Mouse (Mus musculus): Measurements from ENCODE around the gene Abcd1. TPM values are rescaled to one million over a fixed set of nuclear protein-coding genes. Genes with fewer than 3 reads are reported as not detected.

The Abcd1 gene
- polyA plus RNA-seq, 1 experiment from 2014 or later = 9.2 TPM

GRCm38 (mm10) chrX:73758611-73759290 lies 42.4 kb downstream of the Abcd1 start:
- Histone ChIP-seq H3K4me3 (no peak overlapping the region), H3K36me3 (replicated peaks) (no peaks in the 10 kb centered on the region), H3K9me3 (no peaks in the 10 kb centered on the region), H3K4me1 (no peaks in the 10 kb centered on the region), H3K27me3 (ENCODE audit: poor library complexity, severe bottlenecking) (peaks cover 24% of the 10 kb centered on the region; the same call in 1 of the 2 replicates), H3K27ac (no peak overlapping the region)
- 85% methylated on average over 13 of the region's 13 CpGs for WGBS
- no peak for DNase-seq (ENCODE audit: extremely low spot score, low spot score)

DNA sequence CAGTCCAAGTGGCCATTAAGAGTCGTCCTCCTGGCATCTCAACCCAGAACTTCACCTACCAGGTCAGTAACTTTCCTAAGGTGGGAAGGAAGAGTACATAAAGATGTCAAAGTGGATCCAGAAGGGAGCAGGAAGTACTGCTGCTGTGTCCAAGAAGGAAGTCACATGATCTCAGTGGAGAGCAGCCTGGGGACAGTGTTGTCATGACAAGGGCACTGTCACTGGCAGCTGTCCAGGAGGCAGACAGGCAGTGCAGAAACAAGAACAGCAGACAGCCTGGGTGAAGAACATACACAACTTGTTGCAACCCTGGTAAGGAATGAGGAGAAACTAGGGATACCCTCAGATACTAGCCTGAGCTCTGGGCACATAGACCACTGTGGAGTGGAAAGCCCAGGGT lies 48.9 kb downstream of the Abcd1 start:
- WGBS = 70% methylated on average over 1 of the region's 1 CpGs
- DNase-seq (ENCODE audit: extremely low spot score, low spot score) = no peak
- Histone ChIP-seq H3K27ac (no peak overlapping the region), H3K4me3 (no peak overlapping the region), H3K36me3 (replicated peaks) (no peaks in the 10 kb centered on the region), H3K9me3 (no peaks in the 10 kb centered on the region), H3K4me1 (no peaks in the 10 kb centered on the region), H3K27me3 (ENCODE audit: poor library complexity, severe bottlenecking) (0 out of 2 replicates have a peak, but pooled peaks cover 4% of the 10 kb centered on the region)

GRCm38 (mm10) chrX:73767267-73767666 lies 50.9 kb downstream of the Abcd1 start:
- no peak overlapping the region for H3K27ac ChIP-seq
- H3K36me3 ChIP-seq (replicated peaks) = no peaks in the 10 kb centered on the region
- H3K27me3 ChIP-seq (ENCODE audit: poor library complexity, severe bottlenecking) = 0 out of 2 replicates have a peak, but pooled peaks cover 12% of the 10 kb centered on the region
- no peaks in the 10 kb centered on the region for H3K4me1 ChIP-seq
- no peak overlapping the region for H3K4me3 ChIP-seq
- no peak for DNase-seq (ENCODE audit: extremely low spot score, low spot score)
- 58% methylated on average over 9 of the region's 9 CpGs for WGBS
- no peaks in the 10 kb centered on the region for H3K9me3 ChIP-seq

- peaks cover 5% of the 10 kb centered on the region; the same call in 1 of the 2 replicates for H3K4me1 ChIP-seq
- 72% methylated on average over 9 of the region's 9 CpGs for WGBS
Observed at GRCm38 (mm10) chrX:73774168-73774760, 57.9 kb downstream of the Abcd1 start, which contains the start of gene Srpk3. Gene Srpk3 (plus strand): TSS chrX:73774405.

GRCm38 (mm10) chrX:73774802-73775483 lies 58.5 kb downstream of the Abcd1 start:
- no peak overlapping the region for H3K27ac ChIP-seq
- WGBS = 71% methylated on average over 10 of the region's 10 CpGs
- peaks cover 5% of the 10 kb centered on the region; the same call in 1 of the 2 replicates for H3K4me1 ChIP-seq
- no peaks in the 10 kb centered on the region for H3K9me3 ChIP-seq
- H3K27me3 ChIP-seq (ENCODE audit: poor library complexity, severe bottlenecking) = peaks cover 15% of the 10 kb centered on the region; the same call in 1 of the 2 replicates
- no peak overlapping the region for H3K4me3 ChIP-seq
- DNase-seq (ENCODE audit: extremely low spot score, low spot score) = no peak
- H3K36me3 ChIP-seq (replicated peaks) = peaks cover 42% of the 10 kb centered on the region

More at GRCm38 (mm10) chrX:73774168-73774760, 57.9 kb downstream of the Abcd1 start, which contains the start of gene Srpk3:
- no peak within 1 kb of the TSS for H3K4me3 ChIP-seq
- H3K27ac ChIP-seq = no peak within 1 kb of the TSS
- H3K27me3 ChIP-seq (ENCODE audit: poor library complexity, severe bottlenecking) = peaks cover 15% of the 10 kb centered on the region; the same call in 1 of the 2 replicates
- no peaks in the 10 kb centered on the region for H3K9me3 ChIP-seq
- no peak for DNase-seq (ENCODE audit: extremely low spot score, low spot score)
- H3K36me3 ChIP-seq (replicated peaks) = peaks cover 35% of the 10 kb centered on the region

DNA sequence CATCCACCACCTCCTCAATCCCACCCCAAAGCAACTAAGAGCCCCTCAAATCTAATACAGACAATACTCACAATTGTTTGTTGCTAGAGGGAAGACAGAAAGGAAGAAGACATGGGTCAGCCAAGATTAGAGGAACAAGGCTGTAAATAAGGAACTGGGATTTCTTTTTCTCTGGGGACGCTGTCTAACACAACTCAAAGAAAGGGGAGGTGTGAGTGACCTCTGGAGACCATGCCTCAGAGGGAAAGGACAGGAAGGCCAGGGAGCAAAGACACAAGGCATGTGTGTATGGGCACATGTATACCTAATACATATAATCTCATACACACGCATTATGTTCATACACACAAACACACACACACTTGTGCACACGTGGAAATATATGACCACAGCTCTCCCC lies 65.8 kb downstream of the Abcd1 start:
- 0 out of 2 replicates have a peak, but pooled peaks cover 3% of the 10 kb centered on the region for H3K9me3 ChIP-seq
- peaks cover 56% of the 10 kb centered on the region for H3K36me3 ChIP-seq (replicated peaks)
- 90% methylated on average over 3 of the region's 3 CpGs for WGBS
- H3K27me3 ChIP-seq (ENCODE audit: poor library complexity, severe bottlenecking) = peaks cover 10% of the 10 kb centered on the region; the same call in 1 of the 2 replicates
- DNase-seq (ENCODE audit: extremely low spot score, low spot score) = no peak
- peaks cover 10% of the 10 kb centered on the region for H3K4me1 ChIP-seq
- no peak overlapping the region for H3K27ac ChIP-seq
- no peak overlapping the region for H3K4me3 ChIP-seq

DNA sequence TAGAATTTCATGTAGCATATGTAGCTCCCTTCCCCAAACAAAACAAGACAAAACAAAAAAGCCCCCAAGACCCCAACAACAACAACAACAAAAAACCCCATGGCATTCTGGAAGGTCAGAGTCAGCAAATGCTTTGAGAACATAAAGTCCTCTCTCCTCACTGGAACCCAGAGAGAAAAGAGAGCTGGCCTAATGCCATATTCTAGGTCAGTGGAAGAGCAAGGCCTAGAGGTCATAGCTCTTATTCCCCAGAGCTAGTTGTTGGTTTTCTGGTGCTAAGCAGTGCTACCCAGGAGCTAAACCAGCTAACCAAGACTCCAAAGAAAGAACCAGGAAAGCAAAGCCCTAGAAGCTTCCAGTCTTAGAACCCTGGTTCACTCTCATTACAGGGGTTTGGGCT lies 69.3 kb downstream of the Abcd1 start:
- Histone ChIP-seq H3K27ac (peak overlapping the region; percentile 92), H3K4me3 (peak overlapping the region; percentile 67), H3K27me3 (ENCODE audit: poor library complexity, severe bottlenecking) (peaks cover 35% of the 10 kb centered on the region; the same call in 1 of the 2 replicates), H3K36me3 (replicated peaks) (peaks cover 44% of the 10 kb centered on the region), H3K4me1 (peaks cover 21% of the 10 kb centered on the region), H3K9me3 (0 out of 2 replicates have a peak, but pooled peaks cover 3% of the 10 kb centered on the region)
- no peak for DNase-seq (ENCODE audit: extremely low spot score, low spot score)

GRCm38 (mm10) chrX:73786364-73787224 lies 70.2 kb downstream of the Abcd1 start, which contains the start of the genes Idh3g and Ssr4:
Gene Idh3g (minus strand): TSS chrX:73786897.
Gene Ssr4 (plus strand): TSS chrX:73787028.
- peak; percentile 91 for DNase-seq (ENCODE audit: extremely low spot score, low spot score)
- Histone ChIP-seq H3K27me3 (ENCODE audit: poor library complexity, severe bottlenecking) (peaks cover 35% of the 10 kb centered on the region; the same call in 1 of the 2 replicates), H3K27ac (peak within 1 kb of the TSS; percentile 92), H3K4me1 (peaks cover 21% of the 10 kb centered on the region), H3K9me3 (0 out of 2 replicates have a peak, but pooled peaks cover 3% of the 10 kb centered on the region), H3K4me3 (peak within 1 kb of the TSS; percentile 67), H3K36me3 (replicated peaks) (peaks cover 44% of the 10 kb centered on the region)
- WGBS = 19% methylated on average over 52 of the region's 52 CpGs

DNA sequence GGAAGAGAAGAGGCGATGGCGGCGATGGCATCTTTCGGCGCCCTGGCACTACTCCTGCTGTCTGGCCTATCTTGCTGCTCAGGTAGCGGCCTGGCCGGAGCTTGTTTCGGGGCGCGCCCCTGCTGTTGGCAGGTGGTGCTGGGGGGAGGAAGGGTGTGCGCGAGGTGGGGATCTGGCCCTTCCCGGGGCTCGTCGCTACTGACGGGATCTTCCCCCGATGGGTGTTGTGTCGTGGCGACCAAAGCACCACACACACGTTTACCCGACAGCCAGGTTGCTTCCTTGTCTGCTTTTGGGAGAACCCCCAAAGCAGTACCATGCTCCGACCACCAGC lies 70.8 kb downstream of the Abcd1 start:
- Histone ChIP-seq H3K4me3 (peak overlapping the region; percentile 67), H3K36me3 (replicated peaks) (peaks cover 42% of the 10 kb centered on the region), H3K27me3 (ENCODE audit: poor library complexity, severe bottlenecking) (peaks cover 35% of the 10 kb centered on the region; the same call in 1 of the 2 replicates), H3K4me1 (peaks cover 21% of the 10 kb centered on the region), H3K27ac (peak overlapping the region; percentile 92), H3K9me3 (0 out of 2 replicates have a peak, but pooled peaks cover 3% of the 10 kb centered on the region)
- DNase-seq (ENCODE audit: extremely low spot score, low spot score) = no peak
- WGBS = 28% methylated on average over 22 of the region's 22 CpGs
